Mouse (Mus musculus) ES-E14 (cell line): ENCODE results near the gene Nol12.

Experiments used
- CHD2 ChIP-seq: IDR thresholded peaks from 2 replicates; pipeline ENCODE4 v1.6.1; 2014; ENCODE audit warnings: mild to moderate bottlenecking, low read depth, low read length, inconsistent platforms
- HCFC1 ChIP-seq: IDR thresholded peaks from 2 replicates; pipeline ENCODE4 v1.6.1; 2012; ENCODE audit warnings: low read length, inconsistent platforms, borderline replicate concordance; ENCODE audit not compliant: insufficient read depth
- MAFK ChIP-seq: IDR thresholded peaks from 2 replicates; pipeline ENCODE4 v1.6.1; 2014; ENCODE audit warnings: mild to moderate bottlenecking, low read depth, low read length, inconsistent platforms; ENCODE audit not compliant: insufficient read depth
- ZC3H11A ChIP-seq: IDR thresholded peaks from 2 replicates; pipeline ENCODE4 v1.6.1; 2012; ENCODE audit warnings: low read depth, mild to moderate bottlenecking, inconsistent platforms, low read length, borderline replicate concordance
- ZNF384 ChIP-seq: IDR thresholded peaks from 2 replicates; pipeline ENCODE4 v1.6.1; 2012; ENCODE audit warnings: low read depth, low read length, inconsistent platforms

- TF ChIP-seq HCFC1 (no peak), ZNF384 (no peak), ZC3H11A (no peak), CHD2 (no peak), MAFK (no peak)
These were observed 45.4 kb downstream of the Nol12 start for GRCm38 (mm10) chr15:78980084-78980483.
